Mouse (Mus musculus) hindbrain, embryonic 10.5 days (tissue): Measurements from ENCODE around the gene Zkscan16. TPM values are rescaled to one million over a fixed set of nuclear protein-coding genes. Genes with fewer than 3 reads are reported as not detected.

Experiments used
- polyA plus RNA-seq: library from polyadenylated mRNA; unstranded; fragments of >200 nt; fragmentation: Nextera tagmentation; extraction: Ambion mirVana; gene quantifications from 2 replicates; pipeline ENCODE4 v1.2.1, GENCODE M21; 2016

Zkscan16 gene
- polyA plus RNA-seq, 1 experiment from 2014 or later: 0.55 TPM

Other genes starting within 250 kb of the Zkscan16 start
- gene Olfr267, start 155.9 kb upstream of the Zkscan16 start, polyA plus RNA-seq: not detected in 2 replicates
- gene Ecpas, start 30.9 kb upstream of the Zkscan16 start, polyA plus RNA-seq: 23.9 and 29.8 TPM in 2 replicates
- gene Ptgr1, start 43.5 kb downstream of the Zkscan16 start, polyA plus RNA-seq: 13.5 and 14.8 TPM in 2 replicates
- 5.9 and 9.0 TPM in 2 replicates for gene Dnajc25, start 51.4 kb downstream of the Zkscan16 start, polyA plus RNA-seq
- 10.5 and 13.3 TPM in 2 replicates for gene Gm20503, start 59.6 kb downstream of the Zkscan16 start, polyA plus RNA-seq
- 66.3 and 77.8 TPM in 2 replicates for gene Gng10, start 91.5 kb downstream of the Zkscan16 start, polyA plus RNA-seq
- not detected in 2 replicates for gene AI481877, start 195.4 kb downstream of the Zkscan16 start, polyA plus RNA-seq
- gene Ugcg, start 245.6 kb downstream of the Zkscan16 start, polyA plus RNA-seq: 9.0 and 10.0 TPM in 2 replicates